Mouse (Mus musculus): ENCODE data around the gene Fbxw9. TPM values are rescaled to one million over a fixed set of nuclear protein-coding genes. Genes with fewer than 3 reads are reported as not detected.

Fbxw9 gene
- polyA plus RNA-seq, 1 experiment from 2014 or later: 36.7 TPM

DNA sequence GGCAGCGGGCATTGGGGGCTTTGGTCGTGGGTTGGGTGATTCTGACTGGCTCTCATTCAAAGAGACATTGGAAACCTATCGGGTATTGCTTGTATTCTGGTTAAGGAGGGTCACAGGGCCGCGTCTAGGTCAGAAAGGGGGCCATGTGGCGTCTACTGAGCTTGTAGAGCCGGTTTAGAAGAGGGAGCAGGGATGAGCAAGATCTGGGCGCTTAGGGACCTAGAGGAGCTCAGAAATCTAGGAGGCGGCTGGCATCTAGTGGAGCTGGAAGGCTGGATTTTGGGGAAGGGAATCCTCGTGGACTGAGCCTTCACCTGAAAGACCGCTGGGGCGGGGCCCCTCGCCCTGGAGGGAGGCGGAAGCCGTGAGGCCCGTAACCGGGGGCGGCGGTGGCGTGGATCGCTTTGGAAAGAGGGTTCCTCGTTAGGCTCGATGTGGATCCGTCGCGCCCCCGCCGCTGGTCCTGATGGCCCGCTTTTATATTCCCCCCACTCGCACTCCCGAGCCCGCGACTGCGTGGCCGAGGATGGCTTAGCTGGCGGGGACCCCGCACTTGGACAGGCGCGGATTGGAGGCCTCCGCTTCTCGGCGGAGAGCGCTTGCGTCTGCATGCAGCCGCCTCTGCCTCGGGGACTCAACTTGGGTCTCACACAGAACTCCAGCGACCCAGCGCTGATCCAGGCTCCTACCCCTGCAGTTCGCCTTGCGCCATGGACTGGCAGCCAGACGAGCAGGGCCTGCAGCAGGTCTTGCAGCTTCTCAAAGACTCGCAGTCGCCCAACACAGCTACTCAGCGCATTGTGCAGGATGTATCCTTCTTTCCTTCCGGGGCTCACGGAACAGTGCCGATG is 21.9 kb upstream of the Fbxw9 start:
- Histone ChIP-seq H3K27ac (peak overlapping the region; percentile 100), H3K4me2 (peak overlapping the region; percentile 80), H3K4me3 (peak overlapping the region; percentile 81), H3K27me3 (no peaks in the 10 kb centered on the region), H3K36me3 (peaks cover 42% of the 10 kb centered on the region), H3K9me3 (no peaks in the 10 kb centered on the region), H3K9ac (peak overlapping the region; percentile 95), H3K4me1 (peaks cover 37% of the 10 kb centered on the region)
- no peak for ATAC-seq (ENCODE audit: insufficient number of reproducible peaks, insufficient read depth, low FRiP score, low TSS enrichment, low read depth)
- under 1% methylated on average over 57 of the region's 57 CpGs for WGBS

DNA sequence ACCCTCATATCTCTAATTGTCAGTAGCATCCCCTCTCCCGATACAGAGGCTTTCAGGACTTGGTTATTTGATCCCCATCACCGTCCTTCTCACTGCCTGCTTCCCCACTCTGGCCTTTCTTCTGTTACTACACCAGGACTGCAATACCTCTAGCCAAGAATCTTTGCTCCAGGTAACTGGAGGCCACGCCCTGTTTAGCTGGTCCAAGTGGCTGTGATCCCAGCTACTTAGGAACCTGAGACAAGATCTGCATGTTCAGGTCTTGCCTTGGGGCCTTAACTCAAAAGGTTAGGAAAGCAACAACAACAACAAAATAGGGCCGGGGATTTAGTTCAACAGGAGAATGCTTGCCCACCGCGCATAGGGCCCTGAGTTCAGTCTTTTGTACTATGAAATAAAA is 16.2 kb upstream of the Fbxw9 start:
- no peak overlapping the region for H3K4me3 ChIP-seq
- ATAC-seq (ENCODE audit: insufficient number of reproducible peaks, insufficient read depth, low FRiP score, low TSS enrichment, low read depth): no peak
- H3K4me1 ChIP-seq: peaks cover 16% of the 10 kb centered on the region
- no peak overlapping the region for H3K27ac ChIP-seq
- no peaks in the 10 kb centered on the region for H3K27me3 ChIP-seq
- no peak overlapping the region for H3K9ac ChIP-seq
- H3K36me3 ChIP-seq: peaks cover 88% of the 10 kb centered on the region
- no peaks in the 10 kb centered on the region for H3K9me3 ChIP-seq
- 86% methylated on average over 6 of the region's 6 CpGs for WGBS
- no peak overlapping the region for H3K4me2 ChIP-seq

GRCm38 (mm10) chr8:85057367-85057766 is 2.5 kb upstream of the Fbxw9 start:
- peaks cover 17% of the 10 kb centered on the region for H3K4me1 ChIP-seq
- ATAC-seq (ENCODE audit: insufficient number of reproducible peaks, insufficient read depth, low FRiP score, low TSS enrichment, low read depth): no peak
- H3K4me2 ChIP-seq: no peak overlapping the region
- WGBS: 82% methylated on average over 7 of the region's 7 CpGs
- no peaks in the 10 kb centered on the region for H3K9me3 ChIP-seq
- peaks cover 55% of the 10 kb centered on the region for H3K36me3 ChIP-seq
- no peaks in the 10 kb centered on the region for H3K27me3 ChIP-seq
- H3K27ac ChIP-seq: no peak overlapping the region
- no peak overlapping the region for H3K4me3 ChIP-seq
- H3K9ac ChIP-seq: no peak overlapping the region

- Histone ChIP-seq H3K36me3 (peaks cover 37% of the 10 kb centered on the region), H3K9me3 (no peaks in the 10 kb centered on the region), H3K9ac (no peak overlapping the region), H3K27ac (no peak overlapping the region), H3K27me3 (no peaks in the 10 kb centered on the region), H3K4me2 (no peak overlapping the region), H3K4me1 (peaks cover 17% of the 10 kb centered on the region), H3K4me3 (no peak overlapping the region)
- ATAC-seq (ENCODE audit: insufficient number of reproducible peaks, insufficient read depth, low FRiP score, low TSS enrichment, low read depth): no peak
- 92% methylated on average over 4 of the region's 4 CpGs for WGBS
Observed at GRCm38 (mm10) chr8:85062603-85063002, 2.7 kb downstream of the Fbxw9 start.

DNA sequence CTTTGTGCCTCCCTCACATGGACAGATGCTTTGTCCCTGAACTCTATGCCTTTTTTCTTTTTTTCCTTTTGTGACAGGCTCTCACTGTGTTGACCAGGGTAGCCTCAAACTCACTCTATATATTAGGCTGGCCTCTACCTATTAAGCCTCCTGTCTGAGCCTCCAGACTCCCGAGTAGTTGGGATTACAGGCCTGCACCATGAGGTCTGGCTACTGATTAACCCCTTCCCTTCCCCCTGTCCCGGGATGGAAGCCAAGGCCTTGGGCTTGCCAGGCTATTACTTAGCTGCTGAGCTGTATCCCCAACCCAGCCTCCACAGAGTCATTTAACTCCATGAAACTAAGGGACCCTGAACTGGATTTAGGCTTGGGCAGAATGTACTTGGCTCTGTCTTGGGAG is 5.4 kb downstream of the Fbxw9 start:
- H3K9ac ChIP-seq: no peak overlapping the region
- H3K4me1 ChIP-seq: peaks cover 17% of the 10 kb centered on the region
- H3K4me3 ChIP-seq: no peak overlapping the region
- H3K4me2 ChIP-seq: no peak overlapping the region
- H3K9me3 ChIP-seq: no peaks in the 10 kb centered on the region
- peaks cover 44% of the 10 kb centered on the region for H3K36me3 ChIP-seq
- H3K27me3 ChIP-seq: no peaks in the 10 kb centered on the region
- no peak overlapping the region for H3K27ac ChIP-seq
- ATAC-seq (ENCODE audit: insufficient number of reproducible peaks, insufficient read depth, low FRiP score, low TSS enrichment, low read depth): no peak
- 50% methylated on average over 2 of the region's 2 CpGs for WGBS

- peaks cover 5% of the 10 kb centered on the region for H3K4me1 ChIP-seq
- 90% methylated on average over 2 of the region's 2 CpGs for WGBS
- ATAC-seq (ENCODE audit: insufficient number of reproducible peaks, insufficient read depth, low FRiP score, low TSS enrichment, low read depth): no peak
- H3K36me3 ChIP-seq: peaks cover 41% of the 10 kb centered on the region
- no peak overlapping the region for H3K4me3 ChIP-seq
- H3K9ac ChIP-seq: no peak overlapping the region
- no peak overlapping the region for H3K4me2 ChIP-seq
- no peaks in the 10 kb centered on the region for H3K9me3 ChIP-seq
- no peaks in the 10 kb centered on the region for H3K27me3 ChIP-seq
- H3K27ac ChIP-seq: no peak overlapping the region
Observed at GRCm38 (mm10) chr8:85067155-85067554, 7.3 kb downstream of the Fbxw9 start.

GRCm38 (mm10) chr8:85067982-85068381 is 8.1 kb downstream of the Fbxw9 start, which contains the start of gene Gm5741:
TSS of gene Gm5741 (minus strand) at chr8:85067982.
- Histone ChIP-seq H3K4me1 (peaks cover 9% of the 10 kb centered on the region), H3K27ac (no peak within 1 kb of the TSS), H3K4me2 (no peak within 1 kb of the TSS), H3K36me3 (peaks cover 41% of the 10 kb centered on the region), H3K9ac (peak within 1 kb of the TSS; percentile 7; the same call in 1 of the 2 replicates), H3K4me3 (no peak within 1 kb of the TSS), H3K27me3 (no peaks in the 10 kb centered on the region), H3K9me3 (no peaks in the 10 kb centered on the region)
- ATAC-seq (ENCODE audit: insufficient number of reproducible peaks, insufficient read depth, low FRiP score, low TSS enrichment, low read depth): no peak

GRCm38 (mm10) chr8:85071041-85071440 is 11.2 kb downstream of the Fbxw9 start:
- Histone ChIP-seq H3K27ac (peak overlapping the region; percentile 97), H3K4me2 (peak overlapping the region; percentile 76), H3K36me3 (peaks cover 56% of the 10 kb centered on the region), H3K4me3 (peak overlapping the region; percentile 97), H3K4me1 (peaks cover 9% of the 10 kb centered on the region), H3K9me3 (no peaks in the 10 kb centered on the region), H3K9ac (peak overlapping the region; percentile 94), H3K27me3 (no peaks in the 10 kb centered on the region)
- WGBS: 77% methylated on average over 5 of the region's 5 CpGs
- no peak for ATAC-seq (ENCODE audit: insufficient number of reproducible peaks, insufficient read depth, low FRiP score, low TSS enrichment, low read depth)

GRCm38 (mm10) chr8:85071514-85072281 is 11.8 kb downstream of the Fbxw9 start, which contains the start of gene Dhps:
TSS of gene Dhps (plus strand) at chr8:85071757.
- Histone ChIP-seq H3K27me3 (no peaks in the 10 kb centered on the region), H3K9ac (peak within 1 kb of the TSS; percentile 94)

DNA sequence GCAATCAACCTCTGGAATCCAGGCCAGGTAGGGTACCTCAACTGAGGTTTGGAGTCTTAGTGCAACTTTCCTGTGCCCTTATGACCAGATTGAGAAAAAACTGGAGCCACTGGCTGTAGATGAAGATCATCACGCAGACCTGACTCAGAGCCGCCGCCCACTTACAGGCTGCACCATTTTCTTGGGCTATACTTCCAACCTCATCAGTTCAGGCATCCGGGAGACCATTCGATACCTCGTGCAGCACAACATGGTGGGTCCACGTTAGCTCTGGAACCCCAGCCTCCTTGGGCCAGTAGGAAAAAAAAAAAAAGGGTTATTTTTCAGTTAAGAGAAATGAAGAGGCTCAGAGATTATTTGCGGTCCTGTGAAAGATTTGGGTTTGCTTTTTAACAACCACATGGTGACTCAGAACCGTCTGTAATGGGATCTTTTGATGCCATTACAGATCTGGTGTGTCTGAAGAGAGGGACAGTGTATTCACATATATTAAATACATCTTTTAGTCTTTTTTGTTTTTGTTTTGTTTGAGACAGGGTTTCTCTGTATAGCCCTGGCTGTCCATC is 12.6 kb downstream of the Fbxw9 start:
- Histone ChIP-seq H3K36me3 (peaks cover 53% of the 10 kb centered on the region), H3K4me2 (peak overlapping the region; percentile 76), H3K4me3 (peak overlapping the region; percentile 97), H3K9me3 (no peaks in the 10 kb centered on the region), H3K27ac (peak overlapping the region; percentile 97), H3K27me3 (no peaks in the 10 kb centered on the region), H3K4me1 (peaks cover 9% of the 10 kb centered on the region), H3K9ac (peak overlapping the region; percentile 94)
- peak; percentile 0; the same call in 1 of the 2 replicates for ATAC-seq (ENCODE audit: insufficient number of reproducible peaks, insufficient read depth, low FRiP score, low TSS enrichment, low read depth)
- WGBS: 31% methylated on average over 9 of the region's 9 CpGs

More at GRCm38 (mm10) chr8:85071514-85072281, 11.8 kb downstream of the Fbxw9 start, which contains the start of gene Dhps:
- under 1% methylated on average over 68 of the region's 68 CpGs for WGBS
- Histone ChIP-seq H3K36me3 (peaks cover 56% of the 10 kb centered on the region), H3K4me1 (peaks cover 9% of the 10 kb centered on the region), H3K4me3 (peak within 1 kb of the TSS; percentile 97), H3K27ac (peak within 1 kb of the TSS; percentile 97), H3K4me2 (peak within 1 kb of the TSS; percentile 76), H3K9me3 (no peaks in the 10 kb centered on the region)
- peak; percentile 72 for ATAC-seq (ENCODE audit: insufficient number of reproducible peaks, insufficient read depth, low FRiP score, low TSS enrichment, low read depth)

GRCm38 (mm10) chr8:85073041-85073612 is 13.3 kb downstream of the Fbxw9 start:
- Histone ChIP-seq H3K9ac (peak overlapping the region; percentile 40; the same call in 1 of the 2 replicates), H3K36me3 (peaks cover 52% of the 10 kb centered on the region), H3K4me2 (peak overlapping the region; percentile 76), H3K27me3 (no peaks in the 10 kb centered on the region), H3K27ac (no peak overlapping the region), H3K4me1 (peaks cover 9% of the 10 kb centered on the region), H3K9me3 (no peaks in the 10 kb centered on the region), H3K4me3 (peak overlapping the region; percentile 97; the same call in 1 of the 2 replicates)
- WGBS: 88% methylated on average over 15 of the region's 15 CpGs
- no peak for ATAC-seq (ENCODE audit: insufficient number of reproducible peaks, insufficient read depth, low FRiP score, low TSS enrichment, low read depth)

Measured in embryonic facial prominence, embryonic 13.5 days (tissue).